Mouse (Mus musculus) midbrain, embryonic 15.5 days (tissue): ENCODE data around the gene Pphln1. TPM values are rescaled to one million over a fixed set of nuclear protein-coding genes. Genes with fewer than 3 reads are reported as not detected.

Experiments
- ATAC-seq: fragments of 200-750 bp; cut with Nextera tagmentation; replicated peaks from 2 replicates; pipeline ENCODE4 v1.8.0; 2017; ENCODE audit warnings: moderate TSS enrichment
- H3K27ac ChIP-seq: fragments of 300-500 bp; sonication (generic); 2 replicates; pipeline ENCODE4 v1.5.1; 2015; ENCODE audit warnings: mild to moderate bottlenecking, inconsistent platforms
- H3K27me3 ChIP-seq: fragments of 300-500 bp; sonication (generic); replicated peaks from 2 replicates; pipeline ENCODE4 v1.6.1; 2015; ENCODE audit warnings: inconsistent platforms
- H3K36me3 ChIP-seq: fragments of 300-500 bp; sonication (generic); replicated peaks from 2 replicates; pipeline ENCODE4 v1.6.1; 2015; ENCODE audit warnings: inconsistent platforms
- H3K4me1 ChIP-seq: fragments of 300-500 bp; sonication (generic); 2 replicates; pipeline ENCODE4 v1.6.1; 2015; ENCODE audit warnings: inconsistent platforms
- H3K4me2 ChIP-seq: fragments of 300-500 bp; sonication (generic); 2 replicates; pipeline ENCODE4 v1.6.1; 2015; ENCODE audit warnings: inconsistent platforms, mild to moderate bottlenecking, moderate library complexity
- H3K4me3 ChIP-seq: fragments of 300-500 bp; sonication (generic); 2 replicates; pipeline ENCODE4 v1.5.1; 2015; ENCODE audit warnings: mild to moderate bottlenecking, inconsistent platforms
- H3K9ac ChIP-seq: fragments of 300-500 bp; sonication (generic); 2 replicates; pipeline ENCODE4 v1.6.1; 2015; ENCODE audit warnings: mild to moderate bottlenecking, inconsistent platforms
- H3K9me3 ChIP-seq: fragments of 300-500 bp; sonication (generic); 2 replicates; pipeline ENCODE4 v1.6.1; 2016; ENCODE audit warnings: inconsistent platforms
- WGBS: fragments of 180-500 bp; shearing (Covaris S2); methylation state at CpG from one replicate; pipeline ENCODE4 v1.1.7; 2015; ENCODE audit warnings: mixed read lengths; 5-methylcytosine and 5-hydroxymethylcytosine counted together
- polyA plus RNA-seq: library from polyadenylated mRNA; unstranded; fragments of >200 nt; fragmentation: Nextera tagmentation; extraction: Ambion mirVana; gene quantifications from 2 replicates; pipeline ENCODE4 v1.2.1, GENCODE M21; 2015

Gene Pphln1
- polyA plus RNA-seq, 1 experiment from 2014 or later = 42.1 TPM

GRCm38 (mm10) chr15:93530703-93531032 is 132.5 kb downstream of the Pphln1 start:
- no peaks in the 10 kb centered on the region for H3K27me3 ChIP-seq
- ATAC-seq = no peak
- 79% methylated on average over 3 of the region's 3 CpGs for WGBS
- H3K9me3 ChIP-seq = no peaks in the 10 kb centered on the region
- no peak overlapping the region for H3K4me2 ChIP-seq
- no peak overlapping the region for H3K9ac ChIP-seq
- H3K4me1 ChIP-seq = no peaks in the 10 kb centered on the region; the same call in 1 of the 2 replicates
- no peaks in the 10 kb centered on the region for H3K36me3 ChIP-seq
- H3K27ac ChIP-seq = no peak overlapping the region
- no peak overlapping the region for H3K4me3 ChIP-seq

GRCm38 (mm10) chr15:93536191-93536590 is 138.0 kb downstream of the Pphln1 start:
- Histone ChIP-seq H3K4me1 (no peaks in the 10 kb centered on the region), H3K4me3 (no peak overlapping the region), H3K9ac (no peak overlapping the region), H3K27ac (no peak overlapping the region), H3K36me3 (no peaks in the 10 kb centered on the region), H3K9me3 (no peaks in the 10 kb centered on the region), H3K27me3 (no peaks in the 10 kb centered on the region), H3K4me2 (no peak overlapping the region)
- 77% methylated on average over 4 of the region's 4 CpGs for WGBS
- ATAC-seq = no peak

GRCm38 (mm10) chr15:93537745-93538144 is 139.6 kb downstream of the Pphln1 start:
- Histone ChIP-seq H3K9me3 (no peaks in the 10 kb centered on the region), H3K4me1 (no peaks in the 10 kb centered on the region), H3K4me2 (no peak overlapping the region), H3K9ac (no peak overlapping the region), H3K4me3 (no peak overlapping the region), H3K27me3 (no peaks in the 10 kb centered on the region), H3K36me3 (no peaks in the 10 kb centered on the region), H3K27ac (no peak overlapping the region)
- WGBS = 86% methylated on average over 7 of the region's 7 CpGs
- ATAC-seq = no peak

GRCm38 (mm10) chr15:93538551-93539205 is 140.5 kb downstream of the Pphln1 start:
- no peaks in the 10 kb centered on the region for H3K9me3 ChIP-seq

GRCm38 (mm10) chr15:93539415-93539814 is 141.3 kb downstream of the Pphln1 start:
- WGBS = 79% methylated on average over 3 of the region's 3 CpGs
- Histone ChIP-seq H3K27ac (no peak overlapping the region), H3K4me2 (no peak overlapping the region), H3K27me3 (no peaks in the 10 kb centered on the region), H3K4me3 (no peak overlapping the region), H3K9me3 (no peaks in the 10 kb centered on the region), H3K4me1 (no peaks in the 10 kb centered on the region), H3K36me3 (no peaks in the 10 kb centered on the region), H3K9ac (no peak overlapping the region)
- no peak for ATAC-seq

More at GRCm38 (mm10) chr15:93538551-93539205, 140.5 kb downstream of the Pphln1 start:
- H3K36me3 ChIP-seq = no peaks in the 10 kb centered on the region
- no peaks in the 10 kb centered on the region for H3K4me1 ChIP-seq
- no peak overlapping the region for H3K4me2 ChIP-seq
- no peak overlapping the region for H3K9ac ChIP-seq
- ATAC-seq = no peak
- no peak overlapping the region for H3K27ac ChIP-seq
- H3K4me3 ChIP-seq = no peak overlapping the region
- WGBS = 89% methylated on average over 21 of the region's 21 CpGs
- H3K27me3 ChIP-seq = no peaks in the 10 kb centered on the region

Other genes with a start within 250 kb of the Pphln1 start
- gene Gxylt1, start 123.2 kb upstream of the Pphln1 start, polyA plus RNA-seq = 6.1 and 7.3 TPM in 2 replicates
- 121 and 122 TPM in 2 replicates for gene Yaf2, start 61.4 kb upstream of the Pphln1 start, polyA plus RNA-seq
- 143 and 155 TPM in 2 replicates for gene Zcrb1, start within 50 bp of the Pphln1 start, polyA plus RNA-seq
- 12.9 and 13.4 TPM in 2 replicates for gene Prickle1, start 197.5 kb downstream of the Pphln1 start, polyA plus RNA-seq